Mouse (Mus musculus): Measurements from ENCODE around the gene Ltf. TPM values are rescaled to one million over a fixed set of nuclear protein-coding genes. Genes with fewer than 3 reads are reported as not detected.
A peak's percentile ranks its signal among the peaks of the same experiment; 100 is the strongest.

Gene Ltf
- total and polyA plus RNA-seq, 3 experiments: 0.11 TPM; not detected in 2

- no peak for TF ChIP-seq BHLHE40 (IDR thresholded peaks at IDR 0.05; ENCODE audit: borderline replicate concordance, low read depth, low read length)
- TF ChIP-seq USF1 (IDR thresholded peaks at IDR 0.05; ENCODE audit: low read depth, low read length): no peak
- no peak for TF ChIP-seq SIN3A (IDR thresholded peaks at IDR 0.05; ENCODE audit: low read length)
- TF ChIP-seq GABPA (IDR thresholded peaks at IDR 0.05; ENCODE audit: low read depth, low read length): no peak
- Histone ChIP-seq H3K79me2 (ENCODE audit: control insufficient read depth, insufficient read depth, low read length, poor library complexity) (no peaks in the 10 kb centered on the region), H3K9ac (ENCODE audit: control insufficient read depth, low read depth, low read length, poor library complexity, severe bottlenecking) (no peak overlapping the region), H3K27me3 (ENCODE audit: control insufficient read depth in 1 of 2, insufficient read depth in 2 of 2, low read length in 2 of 2) (peaks cover 0 to 3% of the 10 kb centered on the region in 2 experiments; a peak in 1 of 4 replicates), H3K4me1 (ENCODE audit: control insufficient read depth in 1 of 2, insufficient read depth in 2 of 2, low read length in 2 of 2) (peaks cover 0 to 29% of the 10 kb centered on the region in 2 experiments; a peak in 3 of 4 replicates), H3K4me3 (ENCODE audit: control insufficient read depth in 1 of 2, insufficient read depth in 1 of 2, low read depth in 2 of 2, low read length in 2 of 2) (no peak overlapping the region), H3K27ac (ENCODE audit: control insufficient read depth, low read depth, low read length) (no peak overlapping the region), H3K9me3 (replicated peaks; ENCODE audit: insufficient read depth, low read length) (no peaks in the 10 kb centered on the region), H3K36me3 (ENCODE audit: control insufficient read depth in 1 of 2, insufficient read depth in 2 of 2, low read length in 2 of 2) (peaks cover 0 to 9% of the 10 kb centered on the region in 2 experiments; a peak in 1 of 4 replicates)
- no peak for DNase-seq (ENCODE audit: low read depth, low spot score)
These were observed 35.9 kb downstream of the Ltf start for GRCm38 (mm10) chr9:111054923-111055322.

- peaks cover 0 to 3% of the 10 kb centered on the region in 2 experiments; a peak in 1 of 4 replicates for H3K27me3 ChIP-seq (ENCODE audit: control insufficient read depth in 1 of 2, insufficient read depth in 2 of 2, low read length in 2 of 2)
- H3K9me3 ChIP-seq (replicated peaks; ENCODE audit: insufficient read depth, low read length): no peaks in the 10 kb centered on the region
- H3K36me3 ChIP-seq (ENCODE audit: control insufficient read depth in 1 of 2, insufficient read depth in 2 of 2, low read length in 2 of 2): peaks cover 0 to 9% of the 10 kb centered on the region in 2 experiments; a peak in 1 of 4 replicates
- H3K4me1 ChIP-seq (ENCODE audit: control insufficient read depth in 1 of 2, insufficient read depth in 2 of 2, low read length in 2 of 2): peaks cover 0 to 29% of the 10 kb centered on the region in 2 experiments; a peak in 3 of 4 replicates
- peak overlapping the region; percentile 66; the same call in 1 of the 2 replicates for H3K27ac ChIP-seq (ENCODE audit: control insufficient read depth, low read depth, low read length)
- peak overlapping the region; percentile 67 for H3K9ac ChIP-seq (ENCODE audit: control insufficient read depth, low read depth, low read length, poor library complexity, severe bottlenecking)
- no peaks in the 10 kb centered on the region for H3K79me2 ChIP-seq (ENCODE audit: control insufficient read depth, insufficient read depth, low read length, poor library complexity)
- peak overlapping the region; percentile 85 to 86 for H3K4me3 ChIP-seq (ENCODE audit: control insufficient read depth in 1 of 2, insufficient read depth in 1 of 2, low read depth in 2 of 2, low read length in 2 of 2)
- peak; percentile 22 for DNase-seq (ENCODE audit: low read depth, low spot score)
- no peak for TF ChIP-seq ZMIZ1 (IDR thresholded peaks at IDR 0.05; ENCODE audit: low read depth, low read length)
- TF ChIP-seq TBP (IDR thresholded peaks at IDR 0.05; ENCODE audit: low read depth, low read length): no peak
- TF ChIP-seq TCF12 (IDR thresholded peaks at IDR 0.05; ENCODE audit: low read depth, low read length): no peak
- no peak for TF ChIP-seq GABPA (IDR thresholded peaks at IDR 0.05; ENCODE audit: low read depth, low read length)
- TF ChIP-seq SIN3A (IDR thresholded peaks at IDR 0.05; ENCODE audit: low read length): no peak
- no peak for TF ChIP-seq RAD21 (IDR thresholded peaks at IDR 0.05; ENCODE audit: low read depth, low read length)
- no peak for TF ChIP-seq CHD1 (IDR thresholded peaks at IDR 0.05; ENCODE audit: low read depth, low read length)
- TF ChIP-seq ELF1 (IDR thresholded peaks at IDR 0.05; ENCODE audit: low read depth, low read length): no peak
- TF ChIP-seq MEF2A (IDR thresholded peaks at IDR 0.05; ENCODE audit: extremely low read depth, insufficient replicate concordance, low read depth, low read length, poor library complexity, severe bottlenecking): no peak
- no peak for TF ChIP-seq KAT2A (conservative IDR thresholded peaks at IDR 0.05; ENCODE audit: low read depth, low read length)
- no peak for TF ChIP-seq POLR2AphosphoS5 (IDR thresholded peaks at IDR 0.05; ENCODE audit: borderline replicate concordance, low read depth, low read length)
- no peak for TF ChIP-seq HCFC1 (IDR thresholded peaks at IDR 0.05; ENCODE audit: low read depth, low read length)
- TF ChIP-seq RCOR1 (IDR thresholded peaks at IDR 0.05; ENCODE audit: low read depth, low read length): no peak
- no peak for TF ChIP-seq EP300 (IDR thresholded peaks at IDR 0.05; ENCODE audit: low read depth in 1 of 2, low read length in 2 of 2)
- no peak for TF ChIP-seq CTCF (IDR thresholded peaks at IDR 0.05 in 2 of 3, conservative IDR thresholded peaks at IDR 0.05 in 1 of 3; ENCODE audit: control insufficient read depth in 1 of 3, insufficient read depth in 1 of 3, low read depth in 2 of 3, low read length in 3 of 3, poor library complexity in 1 of 3, severe bottlenecking in 1 of 3)
- TF ChIP-seq E2F4 (IDR thresholded peaks at IDR 0.05; ENCODE audit: borderline replicate concordance, low read depth, low read length): no peak
- no peak for TF ChIP-seq USF1 (IDR thresholded peaks at IDR 0.05; ENCODE audit: low read depth, low read length)
- no peak for TF ChIP-seq JUND (IDR thresholded peaks at IDR 0.05; ENCODE audit: low read depth, low read length)
- TF ChIP-seq MYB (IDR thresholded peaks at IDR 0.05; ENCODE audit: low read depth, low read length): no peak
These were observed 36.9 kb downstream of the Ltf start for GRCm38 (mm10) chr9:111055800-111056518.

Measured in MEL (cell line).